Mouse (Mus musculus): ENCODE results near the gene Mtmr10.

Mtmr10 gene

GRCm38 (mm10) chr7:64373147-64373829, 85.8 kb downstream of the Mtmr10 start:
- no peak for DNase-seq

GRCm38 (mm10) chr7:64373830-64374562, 86.5 kb downstream of the Mtmr10 start, which contains the start of gene Fan1:
TSS of gene Fan1 (minus strand) at chr7:64374095.
- peak; percentile 85 for DNase-seq
